Mouse (Mus musculus) liver, embryonic 14.5 days (tissue): ENCODE results near the gene Gpx5. TPM values are rescaled to one million over a fixed set of nuclear protein-coding genes. Genes with fewer than 3 reads are reported as not detected.

Experiments used
- ATAC-seq: fragments of 200-750 bp; cut with Nextera tagmentation; 2 replicates; pipeline ENCODE4 v1.8.0; 2017; ENCODE audit warnings: moderate number of reproducible peaks, mild to moderate bottlenecking, moderate library complexity; ENCODE audit not compliant: insufficient read depth
- DNase-seq, 3 experiments: peaks; one replicate each; pipeline ENCODE4 v3.0.0-alpha.2; 2012 to 2013; ENCODE audit warnings: low read depth in 3 of 3, low spot score in 3 of 3
- H3K27ac ChIP-seq: fragments of 300-500 bp; sonication (generic); 2 replicates; pipeline ENCODE4 v1.5.1; 2014; ENCODE audit warnings: moderate library complexity, mild to moderate bottlenecking, control low read depth, inconsistent platforms
- H3K27me3 ChIP-seq: fragments of 300-500 bp; sonication (generic); 2 replicates; pipeline ENCODE4 v1.6.1; 2014; ENCODE audit warnings: mild to moderate bottlenecking, low read length, moderate library complexity; ENCODE audit not compliant: control insufficient read depth, insufficient read depth
- H3K36me3 ChIP-seq: fragments of 300-500 bp; sonication (generic); replicated peaks from 2 replicates; pipeline ENCODE4 v1.6.1; 2014; ENCODE audit warnings: low read depth; ENCODE audit not compliant: control insufficient read depth, insufficient read depth
- H3K4me1 ChIP-seq, 2 experiments: fragments of 200-500 bp in 1 of 2; fragments of 300-500 bp in 1 of 2; sonication (generic) in 1 of 2; replicated peaks; 2 replicates each; pipeline ENCODE4 v1.6.1; 2012 to 2014; ENCODE audit warnings: antibody characterized with exemption in 1 of 2, inconsistent platforms in 1 of 2, low read length in 1 of 2; ENCODE audit not compliant: control insufficient read depth in 2 of 2, insufficient read depth in 2 of 2
- H3K4me2 ChIP-seq: fragments of 300-500 bp; sonication (generic); 2 replicates; pipeline ENCODE4 v1.6.1; 2014; ENCODE audit warnings: low read depth, mild to moderate bottlenecking, control low read depth, moderate library complexity
- H3K4me3 ChIP-seq, 2 experiments: fragments of 200-500 bp in 1 of 2; fragments of 300-500 bp in 1 of 2; sonication (generic) in 1 of 2; 2 replicates each; pipeline ENCODE4 v1.5.1; 2012 to 2014; ENCODE audit warnings: low read depth in 2 of 2, low read length in 2 of 2, mild to moderate bottlenecking in 2 of 2, control low read depth in 1 of 2, inconsistent platforms in 1 of 2, moderate library complexity in 1 of 2; ENCODE audit not compliant: insufficient read depth in 1 of 2
- H3K9ac ChIP-seq: fragments of 300-500 bp; sonication (generic); replicated peaks from 2 replicates; pipeline ENCODE4 v1.6.1; 2014; ENCODE audit warnings: mild to moderate bottlenecking, control low read depth, moderate library complexity
- H3K9me3 ChIP-seq: fragments of 300-500 bp; sonication (generic); 2 replicates; pipeline ENCODE4 v1.6.1; 2016; ENCODE audit warnings: low read length, mixed read lengths; ENCODE audit not compliant: control insufficient read depth
- CTCF ChIP-seq: IDR thresholded peaks from 2 replicates; pipeline ENCODE4 v1.5.1; 2016; ENCODE audit warnings: antibody characterized with exemption, low read depth, control low read depth
- EP300 ChIP-seq: IDR thresholded peaks from 2 replicates; pipeline ENCODE4 v1.6.1; 2016; ENCODE audit warnings: antibody characterized with exemption, low read depth
- WGBS: fragments of 180-500 bp; shearing (Covaris S2); extraction: QIAGEN DNeasy Blood & Tissue Kit; methylation state at CpG from one replicate; pipeline ENCODE4 v1.1.7; 2014; ENCODE audit not compliant: insufficient replicate concordance; 5-methylcytosine and 5-hydroxymethylcytosine counted together
- polyA plus RNA-seq, 2 experiments: library from polyadenylated mRNA; depleted of rRNA in 1 of 2; stranded (reverse) in 1 of 2; unstranded in 1 of 2; fragments of >200 nt; fragmentation: Nextera tagmentation in 1 of 2; extraction: Ambion mirVana in 1 of 2; gene quantifications; 2 replicates each; pipeline versions ENCODE4 v1.2.1 to v1.2.3; 2012 to 2014

The Gpx5 gene
- polyA plus RNA-seq, 2 experiments: not detected

DNA sequence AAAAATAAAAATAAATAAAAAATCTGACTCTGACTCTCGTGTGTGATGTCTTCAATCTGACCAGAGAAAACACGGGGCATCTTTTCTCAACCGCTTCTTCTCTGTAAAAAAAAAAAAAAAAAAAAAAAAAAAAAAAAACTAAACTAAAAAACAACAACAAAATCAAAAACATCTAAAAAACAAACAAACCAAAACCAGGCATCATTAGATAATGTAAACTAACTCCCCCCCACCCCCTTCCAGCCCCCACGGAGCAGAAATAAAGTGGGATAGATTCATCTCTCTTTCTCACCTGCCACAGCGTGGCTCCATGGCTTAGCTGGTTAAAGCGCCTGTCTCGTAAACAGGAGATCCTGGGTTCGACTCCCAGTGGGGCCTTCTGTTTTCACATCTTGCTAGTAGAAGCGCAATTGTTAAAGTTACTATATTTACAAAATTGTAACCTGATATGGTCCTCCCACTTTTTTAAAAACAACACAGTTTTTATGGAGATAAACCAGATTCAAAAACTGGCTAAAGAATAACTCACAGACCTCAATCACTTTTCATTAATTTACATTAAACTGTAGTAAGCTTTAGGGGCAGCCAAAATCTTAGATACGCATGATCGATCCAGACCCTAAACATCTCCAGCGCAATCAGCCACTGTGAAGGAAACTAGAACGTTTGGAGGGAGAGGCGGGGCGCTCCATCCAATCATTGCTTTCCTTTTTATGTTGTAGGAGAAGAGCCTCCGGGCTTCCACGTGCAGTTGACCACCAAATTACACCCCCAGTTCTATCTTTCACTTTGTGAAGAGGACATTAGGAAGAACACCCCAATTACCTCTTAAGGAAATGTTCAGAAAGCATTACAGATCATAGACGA lies 30.2 kb upstream of the Gpx5 start:
- Histone ChIP-seq H3K4me3 (peak overlapping the region in 1 of 2 experiments; percentile 9; a peak in 3 of 4 replicates), H3K9ac (no peak overlapping the region), H3K27ac (no peak overlapping the region), H3K4me1 (peaks cover 3 to 4% of the 10 kb centered on the region in 2 experiments), H3K36me3 (no peaks in the 10 kb centered on the region), H3K4me2 (peak overlapping the region; percentile 45), H3K27me3 (peaks cover 4% of the 10 kb centered on the region; the same call in 1 of the 2 replicates), H3K9me3 (no peaks in the 10 kb centered on the region)
- TF ChIP-seq EP300: no peak
- TF ChIP-seq CTCF: no peak
- WGBS: 11% methylated on average over 18 of the region's 18 CpGs
- DNase-seq (peak in 2 of 3 experiments; percentile 3 to 10), ATAC-seq (no peak)

DNA sequence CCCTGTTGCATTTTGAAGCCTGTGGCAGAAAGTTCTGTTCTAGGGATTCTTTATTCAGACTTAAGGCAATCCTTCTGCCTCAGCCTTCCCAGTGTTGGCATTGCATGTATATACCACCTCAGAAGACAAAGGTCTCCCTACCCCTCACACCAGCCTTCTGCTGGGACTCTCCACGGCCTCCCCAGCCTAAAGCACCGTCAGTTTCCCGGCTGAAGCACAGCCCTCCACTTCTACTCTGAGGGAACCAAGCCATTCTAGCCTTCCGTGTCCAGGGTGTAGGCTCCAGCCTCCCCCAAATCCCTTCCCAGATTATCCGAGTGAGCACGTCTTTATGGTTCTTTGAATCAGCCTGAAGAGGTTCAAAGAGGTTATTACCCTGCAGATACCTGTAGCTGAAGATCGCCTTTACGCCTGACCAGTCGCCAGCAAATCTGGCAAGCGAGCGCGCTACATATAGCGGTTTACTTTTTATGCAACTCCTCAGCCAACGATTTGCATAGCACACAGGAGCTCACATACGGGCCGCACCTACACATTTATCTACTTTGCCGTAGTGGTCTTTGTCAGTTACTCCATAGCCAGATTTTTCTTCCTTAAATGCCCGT lies 29.5 kb upstream of the Gpx5 start:
- H3K4me3 ChIP-seq: peak overlapping the region in 1 of 2 experiments; percentile 43; a peak in 3 of 4 replicates
- no peaks in the 10 kb centered on the region for H3K4me1 ChIP-seq
- no peak overlapping the region for H3K9ac ChIP-seq
- no peak overlapping the region for H3K27ac ChIP-seq
- ATAC-seq: no peak
- no peaks in the 10 kb centered on the region; the same call in 1 of the 2 replicates for H3K27me3 ChIP-seq
- H3K36me3 ChIP-seq: no peaks in the 10 kb centered on the region
- TF ChIP-seq EP300 (no peak), CTCF (no peak)
- DNase-seq: no peak
- 5% methylated on average over 18 of the region's 18 CpGs for WGBS
- no peaks in the 10 kb centered on the region for H3K9me3 ChIP-seq
- H3K4me2 ChIP-seq: peak overlapping the region; percentile 45

DNA sequence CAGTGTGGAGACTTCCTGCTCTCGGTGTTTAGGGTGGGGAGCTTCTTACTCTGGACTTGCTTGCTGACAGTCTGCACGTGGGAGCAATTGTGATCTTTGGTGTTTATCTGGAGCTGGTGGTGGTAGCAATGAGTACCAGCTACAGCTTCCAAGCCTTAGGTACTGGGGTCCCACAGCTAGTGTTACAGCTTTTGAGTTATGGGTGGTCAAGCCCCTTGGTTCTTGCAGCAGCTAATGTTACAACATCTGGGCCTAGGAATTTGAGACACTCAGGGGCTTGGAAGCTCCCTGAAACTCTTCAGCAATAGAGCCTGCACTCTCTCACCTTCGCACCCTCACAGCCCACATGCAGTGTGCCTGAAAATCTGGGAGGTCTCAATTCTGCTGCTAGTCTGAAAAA lies 27.7 kb upstream of the Gpx5 start:
- no peaks in the 10 kb centered on the region for H3K4me1 ChIP-seq
- TF ChIP-seq CTCF: no peak
- no peak for TF ChIP-seq EP300
- no peaks in the 10 kb centered on the region; the same call in 1 of the 2 replicates for H3K27me3 ChIP-seq
- WGBS: 42% methylated on average over 3 of the region's 3 CpGs
- H3K4me3 ChIP-seq: no peak overlapping the region
- H3K4me2 ChIP-seq: no peak overlapping the region
- no peak for ATAC-seq
- H3K36me3 ChIP-seq: no peaks in the 10 kb centered on the region
- H3K27ac ChIP-seq: no peak overlapping the region
- H3K9me3 ChIP-seq: no peaks in the 10 kb centered on the region
- no peak overlapping the region for H3K9ac ChIP-seq
- no peak for DNase-seq

DNA sequence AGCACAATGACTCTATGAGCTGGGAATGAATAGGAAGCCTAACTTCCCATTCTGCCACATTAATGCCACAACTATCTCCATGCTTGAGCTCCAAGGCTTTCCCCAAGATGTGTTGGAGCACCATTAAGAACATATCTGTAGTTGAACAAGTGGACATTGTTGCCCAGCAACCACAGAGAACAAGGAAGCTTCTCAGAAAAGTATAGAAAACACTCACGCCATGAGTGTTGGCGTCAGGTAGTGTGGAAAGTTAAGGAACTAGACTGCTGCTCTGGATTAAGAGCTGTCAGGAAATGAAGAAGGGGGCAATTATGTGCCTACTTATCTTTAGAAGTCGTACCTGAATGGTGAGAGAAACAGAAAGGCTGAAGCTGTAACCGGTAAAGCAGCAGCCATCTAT lies 21.4 kb upstream of the Gpx5 start:
- no peak overlapping the region for H3K4me3 ChIP-seq
- no peaks in the 10 kb centered on the region for H3K27me3 ChIP-seq
- no peaks in the 10 kb centered on the region for H3K9me3 ChIP-seq
- 64% methylated on average over 4 of the region's 4 CpGs for WGBS
- no peak for TF ChIP-seq EP300
- TF ChIP-seq CTCF: no peak
- DNase-seq: no peak
- H3K27ac ChIP-seq: no peak overlapping the region
- no peak for ATAC-seq
- no peaks in the 10 kb centered on the region for H3K36me3 ChIP-seq
- H3K4me2 ChIP-seq: no peak overlapping the region
- H3K9ac ChIP-seq: no peak overlapping the region
- H3K4me1 ChIP-seq: no peaks in the 10 kb centered on the region

DNA sequence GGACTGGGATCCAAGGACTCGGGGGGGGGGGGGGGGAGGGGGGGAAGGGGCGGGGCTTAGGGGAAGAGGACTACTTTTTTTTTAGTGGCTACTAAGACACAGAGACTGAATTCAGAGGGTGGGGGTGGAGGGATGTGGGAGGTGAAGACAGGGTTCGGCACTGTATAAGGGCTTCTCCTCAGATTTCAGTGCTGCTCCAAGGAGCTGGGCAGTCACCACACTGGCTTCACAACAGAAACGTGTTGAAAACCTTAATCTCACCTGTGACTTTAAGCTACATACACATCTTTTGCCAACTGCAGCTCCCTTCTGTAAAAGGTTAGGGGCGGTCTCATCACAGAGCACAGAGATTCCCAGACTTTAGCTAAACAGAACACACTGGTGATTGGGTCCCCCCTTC lies 20.3 kb upstream of the Gpx5 start:
- no peak overlapping the region for H3K4me2 ChIP-seq
- H3K9me3 ChIP-seq: no peaks in the 10 kb centered on the region
- H3K36me3 ChIP-seq: no peaks in the 10 kb centered on the region
- DNase-seq (no peak), ATAC-seq (no peak)
- TF ChIP-seq CTCF (no peak), EP300 (no peak)
- H3K27ac ChIP-seq: no peak overlapping the region
- 33% methylated on average over 4 of the region's 5 CpGs for WGBS
- H3K27me3 ChIP-seq: no peaks in the 10 kb centered on the region
- no peaks in the 10 kb centered on the region for H3K4me1 ChIP-seq
- H3K4me3 ChIP-seq: no peak overlapping the region
- H3K9ac ChIP-seq: no peak overlapping the region
